Mouse (Mus musculus) limb, embryonic 11.5 days (tissue): Measurements from ENCODE around the gene Gm49387. TPM values are rescaled to one million over a fixed set of nuclear protein-coding genes. Genes with fewer than 3 reads are reported as not detected.

ENCODE experiments used
- ATAC-seq: fragments of 200-750 bp; cut with Nextera tagmentation; 2 replicates; pipeline ENCODE4 v1.8.0; 2017; ENCODE audit warnings: low read depth; ENCODE audit not compliant: insufficient number of reproducible peaks, low FRiP score, low TSS enrichment
- DNase-seq: peaks from one replicate; pipeline ENCODE4 v3.0.0-alpha.2; 2015; ENCODE audit warnings: low spot score
- H3K27ac ChIP-seq: fragments of 300-500 bp; sonication (generic); replicated peaks from 2 replicates; pipeline ENCODE4 v1.5.1; 2014; ENCODE audit warnings: low read depth, mild to moderate bottlenecking, low read length
- H3K27me3 ChIP-seq: fragments of 300-500 bp; sonication (generic); 2 replicates; pipeline ENCODE4 v1.6.1; 2014; ENCODE audit warnings: mild to moderate bottlenecking, low read length, mixed read lengths; ENCODE audit not compliant: control insufficient read depth, insufficient read depth
- H3K36me3 ChIP-seq: fragments of 300-500 bp; sonication (generic); 2 replicates; pipeline ENCODE4 v1.6.1; 2014; ENCODE audit warnings: mild to moderate bottlenecking, low read length, moderate library complexity, mixed read lengths; ENCODE audit not compliant: control insufficient read depth, insufficient read depth
- H3K4me1 ChIP-seq: fragments of 300-500 bp; sonication (generic); 2 replicates; pipeline ENCODE4 v1.6.1; 2014; ENCODE audit warnings: low read length, mixed read lengths; ENCODE audit not compliant: control insufficient read depth, insufficient read depth
- H3K4me2 ChIP-seq: fragments of 300-500 bp; sonication (generic); 2 replicates; pipeline ENCODE4 v1.6.1; 2014; ENCODE audit warnings: low read depth, mild to moderate bottlenecking, moderate library complexity; ENCODE audit not compliant: severe bottlenecking
- H3K4me3 ChIP-seq: fragments of 300-500 bp; sonication (generic); 2 replicates; pipeline ENCODE4 v1.5.1; 2014; ENCODE audit warnings: low read depth, low read length
- H3K9ac ChIP-seq: fragments of 300-500 bp; sonication (generic); 2 replicates; pipeline ENCODE4 v1.6.1; 2014; ENCODE audit warnings: mild to moderate bottlenecking, low read length
- H3K9me3 ChIP-seq: fragments of 300-500 bp; sonication (generic); 2 replicates; pipeline ENCODE4 v1.6.1; 2016; ENCODE audit warnings: low read length; ENCODE audit not compliant: control insufficient read depth
- WGBS: fragments of 180-500 bp; shearing (Covaris S2); extraction: QIAGEN DNeasy Blood & Tissue Kit; methylation state at CpG from one replicate; pipeline ENCODE4 v1.1.7; 2014; 5-methylcytosine and 5-hydroxymethylcytosine counted together
- polyA plus RNA-seq: library from polyadenylated mRNA; unstranded; fragments of >200 nt; fragmentation: Nextera tagmentation; extraction: Ambion mirVana; gene quantifications from 2 replicates; pipeline ENCODE4 v1.2.1, GENCODE M21; 2014

The Gm49387 gene
- polyA plus RNA-seq, 1 experiment from 2014 or later: 1.0 TPM

GRCm38 (mm10) chr14:31569151-31569631 lies 71.5 kb downstream of the Gm49387 start:
- Histone ChIP-seq H3K27me3 (no peaks in the 10 kb centered on the region), H3K9me3 (no peaks in the 10 kb centered on the region), H3K27ac (no peak overlapping the region), H3K4me1 (peaks cover 10% of the 10 kb centered on the region), H3K9ac (no peak overlapping the region), H3K4me2 (no peak overlapping the region), H3K4me3 (no peak overlapping the region), H3K36me3 (no peaks in the 10 kb centered on the region)
- 78% methylated on average over 7 of the region's 7 CpGs for WGBS
- DNase-seq (no peak), ATAC-seq (no peak)

GRCm38 (mm10) chr14:31565478-31566212 lies 75.0 kb downstream of the Gm49387 start:
- no peak overlapping the region for H3K4me2 ChIP-seq
- no peaks in the 10 kb centered on the region for H3K27me3 ChIP-seq
- DNase-seq: no peak
- no peak overlapping the region for H3K4me3 ChIP-seq
- no peak for ATAC-seq
- H3K9me3 ChIP-seq: no peaks in the 10 kb centered on the region
- 42% methylated on average over 9 of the region's 9 CpGs for WGBS
- H3K27ac ChIP-seq: peak overlapping the region; percentile 77
- no peaks in the 10 kb centered on the region for H3K36me3 ChIP-seq
- peaks cover 12% of the 10 kb centered on the region for H3K4me1 ChIP-seq
- no peak overlapping the region for H3K9ac ChIP-seq

- H3K9ac ChIP-seq: no peak overlapping the region; the same call in 1 of the 2 replicates
- DNase-seq (peak; percentile 72), ATAC-seq (0 out of 2 replicates have a peak, but pooled peaks have one; percentile 60)
- no peaks in the 10 kb centered on the region for H3K27me3 ChIP-seq
- no peak overlapping the region for H3K4me3 ChIP-seq
- no peak overlapping the region for H3K4me2 ChIP-seq
- H3K27ac ChIP-seq: peak overlapping the region; percentile 77
- WGBS: 9% methylated on average over 6 of the region's 6 CpGs
- H3K36me3 ChIP-seq: no peaks in the 10 kb centered on the region
- no peaks in the 10 kb centered on the region for H3K9me3 ChIP-seq
- peaks cover 14% of the 10 kb centered on the region for H3K4me1 ChIP-seq
Measured at GRCm38 (mm10) chr14:31564452-31565179, 76.1 kb downstream of the Gm49387 start.

- H3K27ac ChIP-seq: no peak overlapping the region
- no peaks in the 10 kb centered on the region for H3K36me3 ChIP-seq
- H3K9ac ChIP-seq: no peak overlapping the region
- 31% methylated on average over 5 of the region's 5 CpGs for WGBS
- no peak overlapping the region for H3K4me2 ChIP-seq
- H3K9me3 ChIP-seq: no peaks in the 10 kb centered on the region
- no peak overlapping the region for H3K4me3 ChIP-seq
- H3K4me1 ChIP-seq: peaks cover 14% of the 10 kb centered on the region
- H3K27me3 ChIP-seq: no peaks in the 10 kb centered on the region
- peak; percentile 32 for DNase-seq
- no peak for ATAC-seq
Measured at GRCm38 (mm10) chr14:31560886-31561285, 79.8 kb downstream of the Gm49387 start.

- H3K9ac ChIP-seq: no peak overlapping the region
- no peaks in the 10 kb centered on the region for H3K36me3 ChIP-seq
- ATAC-seq (no peak), DNase-seq (no peak)
- no peaks in the 10 kb centered on the region for H3K27me3 ChIP-seq
- H3K4me3 ChIP-seq: no peak overlapping the region
- no peak overlapping the region for H3K27ac ChIP-seq
- peaks cover 7% of the 10 kb centered on the region; the same call in 1 of the 2 replicates for H3K4me1 ChIP-seq
- H3K9me3 ChIP-seq: no peaks in the 10 kb centered on the region
- 68% methylated on average over 5 of the region's 5 CpGs for WGBS
- no peak overlapping the region for H3K4me2 ChIP-seq
Measured at GRCm38 (mm10) chr14:31559216-31559615, 81.5 kb downstream of the Gm49387 start.

GRCm38 (mm10) chr14:31557784-31558183 lies 82.9 kb downstream of the Gm49387 start:
- Histone ChIP-seq H3K9ac (no peak overlapping the region), H3K4me3 (no peak overlapping the region), H3K9me3 (no peaks in the 10 kb centered on the region), H3K4me2 (no peak overlapping the region), H3K27ac (no peak overlapping the region), H3K27me3 (no peaks in the 10 kb centered on the region), H3K36me3 (no peaks in the 10 kb centered on the region), H3K4me1 (peaks cover 7% of the 10 kb centered on the region; the same call in 1 of the 2 replicates)
- no peak for DNase-seq
- no peak for ATAC-seq
- 67% methylated on average over 9 of the region's 9 CpGs for WGBS

GRCm38 (mm10) chr14:31557273-31557672 lies 83.4 kb downstream of the Gm49387 start:
- no peak for DNase-seq
- H3K4me2 ChIP-seq: no peak overlapping the region
- no peak overlapping the region for H3K27ac ChIP-seq
- ATAC-seq: no peak
- peaks cover 7% of the 10 kb centered on the region; the same call in 1 of the 2 replicates for H3K4me1 ChIP-seq
- H3K4me3 ChIP-seq: no peak overlapping the region
- no peaks in the 10 kb centered on the region for H3K27me3 ChIP-seq
- no peaks in the 10 kb centered on the region for H3K36me3 ChIP-seq
- no peaks in the 10 kb centered on the region for H3K9me3 ChIP-seq
- H3K9ac ChIP-seq: no peak overlapping the region
- WGBS: 82% methylated on average over 8 of the region's 8 CpGs

- WGBS: 84% methylated on average over 9 of the region's 9 CpGs
Measured at GRCm38 (mm10) chr14:31556526-31557260, 84.0 kb downstream of the Gm49387 start.

More at GRCm38 (mm10) chr14:31556526-31557260, 84.0 kb downstream of the Gm49387 start:
- no peak overlapping the region for H3K4me2 ChIP-seq
- ATAC-seq: no peak
- H3K9me3 ChIP-seq: no peaks in the 10 kb centered on the region
- H3K9ac ChIP-seq: no peak overlapping the region
- H3K27ac ChIP-seq: no peak overlapping the region
- H3K27me3 ChIP-seq: no peaks in the 10 kb centered on the region
- no peak overlapping the region for H3K4me3 ChIP-seq
- H3K36me3 ChIP-seq: no peaks in the 10 kb centered on the region
- H3K4me1 ChIP-seq: peaks cover 7% of the 10 kb centered on the region; the same call in 1 of the 2 replicates
- no peak for DNase-seq
